Mouse (Mus musculus) ES-Bruce4 (cell line): ENCODE measurements around the gene Mrpl34.

ENCODE experiments used
- CTCF ChIP-seq: IDR thresholded peaks from one replicate; pipeline ENCODE4 v1.8.1; 2011; ENCODE audit warnings: low read depth, low read length
- EP300 ChIP-seq: IDR thresholded peaks from 2 replicates; pipeline ENCODE4 v1.6.1; 2011; ENCODE audit warnings: low read depth, low read length; ENCODE audit not compliant: insufficient read depth
- POLR2A ChIP-seq: IDR thresholded peaks from one replicate; pipeline ENCODE4 v1.8.1; 2011; ENCODE audit warnings: low read length; ENCODE audit not compliant: insufficient read depth

DNA sequence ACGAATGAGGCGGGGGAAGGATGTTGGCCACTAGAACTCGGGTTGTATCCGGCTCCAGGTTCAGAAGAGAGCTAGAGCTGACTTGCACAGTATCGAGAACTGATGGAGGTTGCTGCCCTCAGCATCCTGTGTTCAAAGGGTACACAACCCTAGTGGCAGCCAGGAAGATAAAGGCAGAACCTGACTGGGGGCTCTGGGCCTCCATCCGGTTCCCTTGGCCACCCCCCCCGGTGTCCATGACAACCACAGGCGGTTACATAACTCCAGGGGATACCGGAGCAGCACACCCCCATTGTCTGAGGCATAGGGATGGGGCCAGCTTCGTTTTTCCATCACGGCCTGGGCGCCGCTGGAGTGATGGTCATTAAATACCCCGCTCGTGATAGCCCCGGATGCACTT lies 2.0 kb upstream of the Mrpl34 start:
- TF ChIP-seq POLR2A (no peak), CTCF (no peak), EP300 (no peak)
